Mouse (Mus musculus): ENCODE data around the gene Tesk1.

DNA sequence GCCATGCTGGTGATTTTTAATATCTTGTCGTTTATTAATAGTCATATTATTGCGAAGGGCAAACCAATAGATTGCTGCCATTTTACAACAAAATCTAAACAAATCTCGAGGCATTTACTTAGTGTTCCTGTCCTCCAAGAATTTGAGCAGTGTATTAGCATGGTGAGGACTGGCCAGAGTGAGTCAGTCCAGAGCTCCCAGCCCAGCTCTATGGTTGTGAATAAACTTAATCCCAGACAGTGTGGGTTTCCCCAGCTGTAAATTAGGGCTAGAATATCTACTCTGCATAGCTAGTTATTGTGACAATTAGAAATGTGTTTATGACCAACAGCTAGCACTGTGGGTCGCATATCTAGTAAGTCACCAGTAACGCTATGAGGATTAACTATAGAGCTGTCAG is 45.4 kb upstream of the Tesk1 start:
- TF ChIP-seq ZNF384 (IDR thresholded peaks at IDR 0.05; ENCODE audit: low read depth, low read length) (no peak), MAFK (IDR thresholded peaks at IDR 0.05; ENCODE audit: insufficient read depth, low read depth, low read length) (no peak), HCFC1 (IDR thresholded peaks at IDR 0.05; ENCODE audit: borderline replicate concordance, insufficient read depth, low read length) (no peak)

All from ES-E14 (cell line).